Mouse (Mus musculus): ENCODE measurements at regions not wholly inside any gene's neighbourhood (a gene's known extent, or its start where the extent isn't known, plus 50 kb on each side); places are given as distances from the start of the nearest gene placed in this dataset.
"Not testable (repeated sequence)": the region's sequence is repeated elsewhere in the genome, so short reads cannot be mapped to it uniquely, and the experiment has no call there.

DNA sequence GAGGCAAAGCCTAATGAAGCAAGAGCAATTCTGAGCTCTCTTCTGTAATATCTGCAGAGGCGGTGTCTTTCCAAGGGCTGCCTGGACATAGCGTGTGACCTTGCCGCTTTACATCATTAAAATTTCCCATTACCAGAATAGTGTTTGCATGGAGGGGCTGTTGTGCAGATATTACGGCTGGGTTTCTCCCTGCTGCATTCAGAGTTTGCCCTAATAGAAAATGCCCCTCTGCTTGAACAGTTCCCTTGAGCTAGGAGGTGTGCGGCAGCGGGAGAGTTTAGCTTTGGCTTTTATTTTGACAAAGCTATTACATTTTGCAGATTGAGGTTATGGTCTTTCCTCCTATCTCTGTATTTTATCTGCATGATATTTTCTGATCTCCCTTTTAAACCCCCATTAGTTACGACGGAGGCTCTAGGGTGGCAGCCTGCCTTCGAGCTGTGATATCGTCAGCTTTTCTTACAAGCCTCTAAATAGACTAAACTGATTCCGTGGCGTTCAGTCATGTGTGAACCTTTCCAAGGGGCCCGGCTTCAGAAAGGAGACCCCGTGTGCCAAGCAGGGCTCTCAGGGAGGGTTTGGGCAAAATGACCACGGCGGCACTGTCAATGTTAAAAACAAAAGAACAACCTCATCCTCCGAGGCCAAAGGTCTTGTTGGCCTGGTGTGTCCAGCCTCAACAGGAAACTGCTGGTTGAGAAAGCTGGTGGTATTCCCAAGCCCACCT is 182.2 kb upstream of the Pmfbp1 start:
- in situ Hi-C loops (cut with MboI, MseI): no loop called here

GRCm38 (mm10) chr8:109312731-109313130 is 181.1 kb upstream of the Pmfbp1 start:
- in situ Hi-C loops (cut with MboI, MseI): no loop called here

- in situ Hi-C loops (cut with MboI, MseI): no loop called here
These were observed 172.9 kb upstream of the Pmfbp1 start for GRCm38 (mm10) chr8:109320955-109321354.

- in situ Hi-C loops (cut with MboI, MseI): no loop called here
These were observed 170.5 kb upstream of the Pmfbp1 start for GRCm38 (mm10) chr8:109323351-109323750.

- in situ Hi-C loops (cut with MboI, MseI): no loop called here
These were observed 169.6 kb upstream of the Pmfbp1 start for GRCm38 (mm10) chr8:109324241-109324640.

- in situ Hi-C loops (cut with MboI, MseI): no loop called here
These were observed 157.6 kb upstream of the Pmfbp1 start for GRCm38 (mm10) chr8:109336203-109336602.

DNA sequence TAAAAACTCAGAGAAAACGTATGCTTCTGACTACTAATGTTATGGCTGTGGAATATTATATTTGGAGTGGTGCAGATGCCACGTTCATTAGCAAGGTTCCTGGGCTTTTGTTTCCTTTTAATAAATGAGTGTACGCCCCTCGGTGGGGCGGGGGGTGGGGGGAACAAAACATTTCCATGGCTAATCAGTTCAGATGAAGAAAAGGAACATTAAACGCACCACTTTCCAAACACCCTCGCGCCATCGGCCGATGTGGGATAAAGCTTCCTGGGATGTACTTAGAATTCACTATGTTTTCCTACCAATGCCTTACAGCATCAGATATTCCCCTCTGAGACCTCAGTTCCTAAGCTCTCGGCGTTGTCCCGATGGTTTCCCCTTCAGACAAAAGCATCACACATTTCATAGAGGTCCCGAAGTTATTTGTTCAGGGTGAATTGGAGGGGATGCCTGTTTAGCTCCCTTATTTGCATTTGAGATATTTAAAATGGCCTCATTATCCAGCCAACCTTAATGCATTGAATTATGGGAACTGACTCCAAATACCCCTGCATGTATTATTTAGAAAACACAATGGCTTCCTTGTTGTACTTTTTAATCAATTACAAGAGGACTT is 155.5 kb upstream of the Pmfbp1 start:
- in situ Hi-C loops (cut with MboI, MseI): no loop called here

DNA sequence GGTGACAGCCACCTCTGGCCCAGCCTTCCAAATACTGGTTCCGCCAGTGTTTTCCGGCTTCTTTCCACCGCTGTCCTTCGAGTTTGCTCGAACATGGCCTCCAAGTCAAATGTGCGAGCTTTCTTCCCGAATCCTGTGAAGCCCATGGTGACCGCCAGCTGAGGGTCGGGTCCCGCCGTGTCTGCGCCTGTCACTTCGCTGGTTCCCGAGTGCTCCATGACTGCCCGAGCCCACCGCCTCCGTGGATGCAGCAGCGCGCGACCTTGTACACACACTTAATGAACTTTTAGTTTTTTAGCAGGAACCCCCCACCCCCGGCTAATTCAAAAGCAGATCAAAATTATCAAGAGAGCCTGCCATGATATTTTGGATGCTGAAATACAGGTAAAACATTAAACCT is 153.2 kb upstream of the Pmfbp1 start:
- in situ Hi-C loops (cut with MboI, MseI): not testable (repeated sequence)

- in situ Hi-C loops (cut with MboI, MseI): no loop called here
These were observed 138.7 kb upstream of the Pmfbp1 start for GRCm38 (mm10) chr8:109355168-109355567.

- in situ Hi-C loops (cut with MboI, MseI): no loop called here
These were observed 134.3 kb upstream of the Pmfbp1 start for GRCm38 (mm10) chr8:109359396-109360051.

DNA sequence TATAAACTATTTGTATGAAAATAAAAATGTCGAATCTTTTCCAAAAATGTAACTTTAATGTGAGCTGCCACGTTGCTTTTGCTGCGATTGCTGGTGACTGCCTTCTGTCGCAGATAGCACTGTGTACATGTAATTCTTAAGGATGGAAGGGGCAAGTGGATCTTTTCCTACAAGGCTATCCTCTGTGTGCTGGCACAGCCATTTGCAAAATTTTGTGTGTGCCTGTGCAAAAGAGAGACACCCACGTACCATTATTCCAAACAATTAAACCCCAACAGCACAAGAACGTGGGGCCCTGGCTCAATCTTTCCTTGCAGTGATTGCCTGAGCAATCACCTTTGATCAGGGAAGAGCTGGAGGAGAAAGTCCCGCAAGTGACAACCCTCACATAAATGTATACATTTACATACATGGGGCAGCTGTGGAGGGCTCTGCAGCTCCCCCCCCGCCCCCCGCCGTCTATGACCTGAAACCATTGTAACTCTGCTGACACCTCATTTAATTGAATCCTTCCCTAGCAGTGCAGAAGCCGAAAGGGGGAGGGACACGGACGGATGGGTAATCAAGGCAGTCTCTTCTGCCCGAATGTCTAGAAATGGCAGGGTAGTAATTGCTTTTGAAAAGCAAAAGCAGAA is 133.6 kb upstream of the Pmfbp1 start:
- in situ Hi-C loops (cut with MboI, MseI): no loop called here

DNA sequence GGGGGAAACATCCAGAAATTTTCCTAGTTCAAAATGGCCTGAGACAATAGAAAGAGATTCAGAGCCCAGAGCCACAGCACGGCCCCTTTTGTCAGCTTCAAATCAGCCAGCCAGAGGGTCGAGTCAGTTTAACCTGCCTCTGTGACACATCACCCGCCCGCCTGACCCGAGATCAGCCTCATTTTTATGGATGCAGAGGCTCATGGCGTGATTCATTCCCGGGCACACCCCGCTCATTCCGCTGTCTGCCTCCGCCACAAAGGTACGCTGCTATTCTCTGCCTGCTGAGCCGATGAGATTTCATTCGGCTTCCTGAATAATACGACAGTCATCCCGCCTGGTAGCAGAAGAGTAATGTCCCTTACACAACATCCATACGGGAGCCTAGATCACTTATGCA is 132.9 kb upstream of the Pmfbp1 start:
- in situ Hi-C loops (cut with MboI, MseI): no loop called here

GRCm38 (mm10) chr8:109361575-109362361 is 132.1 kb upstream of the Pmfbp1 start:
- in situ Hi-C loops (cut with MboI, MseI): no loop called here

GRCm38 (mm10) chr8:109363185-109363845 is 130.5 kb upstream of the Pmfbp1 start:
- in situ Hi-C loops (cut with MboI, MseI): no loop called here

DNA sequence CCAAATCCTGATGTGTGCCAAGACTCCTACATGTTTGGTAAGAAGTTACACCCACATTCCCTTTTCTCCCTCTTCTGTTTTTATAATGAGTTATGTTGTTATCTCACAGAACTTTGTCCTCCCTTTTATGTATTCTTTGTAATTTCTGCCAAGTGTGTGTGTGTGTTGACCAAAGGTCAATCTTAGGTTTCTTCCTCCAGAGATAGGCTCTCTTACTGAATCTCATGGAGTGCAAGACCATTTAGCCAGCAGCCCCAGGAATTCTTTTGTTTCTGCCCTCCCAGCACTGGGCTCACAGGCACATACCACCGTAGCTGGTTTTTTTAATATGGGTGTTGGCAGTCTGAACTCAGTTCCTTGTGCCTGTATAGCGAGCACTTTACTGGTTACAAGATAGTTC is 119.8 kb upstream of the Pmfbp1 start:
- in situ Hi-C loops (cut with MboI, MseI): no loop called here

- in situ Hi-C loops (cut with MboI, MseI): no loop called here
These were observed 108.9 kb upstream of the Pmfbp1 start for GRCm38 (mm10) chr8:109384881-109385280.

DNA sequence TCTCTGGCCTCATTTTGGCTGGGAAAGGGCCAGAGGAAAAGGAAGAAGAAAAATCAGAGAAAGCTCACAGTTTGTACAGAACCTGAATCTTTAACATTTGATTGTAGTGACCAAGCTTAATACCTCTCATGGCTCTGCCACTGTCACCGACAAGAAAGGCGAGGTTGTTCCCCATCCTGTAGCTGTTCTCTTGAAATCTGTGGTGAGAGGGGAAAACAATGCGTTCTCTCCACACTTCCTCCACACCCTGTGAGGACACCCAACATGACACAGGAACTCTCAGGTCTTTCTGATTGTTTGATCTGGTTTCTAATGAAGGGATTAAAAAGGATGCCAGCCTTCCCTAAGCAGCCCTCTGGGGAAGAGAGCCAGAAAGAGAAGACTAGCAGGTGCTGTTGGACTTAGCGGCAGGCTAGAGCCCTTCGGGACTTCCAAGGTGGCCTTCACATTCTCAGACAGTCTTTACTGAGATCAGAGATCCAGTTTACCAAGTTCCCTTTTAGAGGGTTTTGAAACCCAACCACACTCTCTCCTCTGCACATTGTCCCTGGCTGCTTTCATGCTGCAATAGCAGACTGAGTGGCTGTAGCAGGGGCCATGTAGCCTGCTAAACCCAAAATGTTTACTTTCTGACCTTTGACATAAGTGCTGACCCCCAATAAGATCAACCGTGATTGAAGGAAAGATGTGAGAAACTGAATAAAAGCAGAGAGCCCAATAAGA is 98.5 kb upstream of the Pmfbp1 start:
- in situ Hi-C loops (cut with MboI, MseI): no loop called here

- in situ Hi-C loops (cut with MboI, MseI): no loop called here
These were observed 94.2 kb upstream of the Pmfbp1 start for GRCm38 (mm10) chr8:109399616-109400015.

DNA sequence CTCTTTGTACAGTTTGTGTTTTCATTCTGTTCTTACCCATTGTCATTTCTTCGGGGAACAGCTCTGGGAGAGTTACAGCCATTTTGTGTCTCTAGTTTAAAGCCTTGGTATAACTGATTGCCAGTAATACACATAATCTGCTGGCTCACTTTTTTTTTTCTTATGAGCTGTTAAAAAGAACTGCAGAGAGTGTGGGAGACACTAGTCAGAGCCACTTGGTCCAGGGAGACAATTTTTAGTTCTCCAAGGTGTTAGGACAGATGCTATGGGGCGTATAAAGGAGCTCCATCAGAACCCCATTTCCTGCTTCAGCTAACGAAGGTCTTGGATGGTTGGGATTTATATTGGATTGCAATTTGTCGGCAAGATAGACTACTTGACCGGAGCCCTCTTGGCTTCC is 93.6 kb upstream of the Pmfbp1 start:
- in situ Hi-C loops (cut with MboI, MseI): no loop called here

- in situ Hi-C loops (cut with MboI, MseI): no loop called here
These were observed 85.9 kb upstream of the Pmfbp1 start for GRCm38 (mm10) chr8:109407913-109408312.
